Comparison of ENCODE assay signal across 8 mouse cellular contexts in the genomic region with DNA sequence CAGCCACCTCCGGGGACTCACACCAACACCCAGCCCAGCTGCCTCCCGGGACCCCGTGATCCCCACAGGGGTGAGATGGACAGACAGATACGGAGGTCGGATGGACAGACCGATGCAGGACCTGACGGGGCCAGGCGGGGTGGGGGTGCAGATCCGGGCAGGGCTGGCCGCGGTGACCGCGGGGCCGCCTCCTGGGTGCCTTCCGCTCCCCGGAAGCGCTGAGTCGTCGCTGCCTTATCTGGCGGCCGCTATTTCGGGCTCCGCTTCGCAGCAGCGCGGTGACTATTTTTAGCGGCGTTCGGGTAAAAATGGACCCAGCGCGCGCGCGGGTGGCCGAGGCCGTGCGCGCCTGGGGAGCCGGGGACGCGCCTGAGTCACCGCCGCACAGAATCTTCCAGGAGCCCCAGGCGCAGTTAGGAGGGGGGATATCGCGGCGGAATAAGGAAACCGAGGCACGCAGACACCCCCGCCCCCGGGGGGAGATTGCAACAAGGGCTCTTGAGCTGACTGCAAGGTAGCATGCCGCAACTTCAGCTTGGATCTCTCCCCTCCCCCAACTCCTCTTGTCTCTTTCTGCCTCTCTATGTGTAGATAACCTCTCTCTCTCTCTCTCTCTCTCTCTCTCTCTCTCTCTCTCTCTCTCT. TPM values are rescaled to one million over a fixed set of nuclear protein-coding genes. Genes with fewer than 3 reads are reported as not detected.
A peak's percentile ranks its signal among the peaks of the same experiment; 100 is the strongest.
DNase-seq lines count a peak whose midpoint lies in the region; ATAC-seq and TF ChIP-seq lines count a peak whose summit lies in the region.

No protein-coding gene starts in this region.

- peak overlapping the region; percentile 73 for H3K9ac ChIP-seq in lung, embryonic 15.5 days

- peaks cover 13% of the 10 kb centered on the region; the same call in 1 of the 2 replicates for H3K27me3 ChIP-seq in G1E (ENCODE audit: insufficient read depth, low read length)
- H3K27me3 ChIP-seq in hindbrain, embryonic 10.5 days (ENCODE audit: insufficient read depth, poor library complexity, severe bottlenecking): peaks cover 41% of the 10 kb centered on the region
- H3K27me3 ChIP-seq in lung, embryonic 15.5 days: no peaks in the 10 kb centered on the region

- peak overlapping the region; percentile 75 for H3K4me3 ChIP-seq in G1E (ENCODE audit: low read depth, low read length)
- peak overlapping the region; percentile 73 for H3K4me3 ChIP-seq in hindbrain, embryonic 10.5 days
- H3K4me3 ChIP-seq in lung, embryonic 15.5 days: peak overlapping the region; percentile 59
- H3K4me3 ChIP-seq in olfactory bulb, adult 2 months (ENCODE audit: insufficient read depth, low read depth, low read length): peak overlapping the region; percentile 84

- peak; percentile 64 for TF ChIP-seq POLR2A in olfactory bulb, adult 2 months (IDR thresholded peaks at IDR 0.05; ENCODE audit: insufficient read depth, low read depth, low read length)

- no peak for ATAC-seq in G1E (ENCODE audit: extremely low read depth, insufficient number of reproducible peaks, low FRiP score, poor library complexity, severe bottlenecking)
- ATAC-seq in lung, embryonic 15.5 days (ENCODE audit: borderline replicate concordance, extremely low read depth, low FRiP score, low TSS enrichment): peak; percentile 69

- DNase-seq in G1E (ENCODE audit: low spot score): peak; percentile 31
- DNase-seq in cerebellum, adult 8-10 months: peak; percentile 78
- peak; percentile 75 to 91 for DNase-seq in frontal cortex, adult 2 months (ENCODE audit: extremely low spot score in 1 of 2, low spot score in 1 of 2)
- DNase-seq in hindbrain, embryonic 10.5 days (ENCODE audit: low spot score): peak; percentile 52
- peak; percentile 71 to 81 for DNase-seq in layer of hippocampus, postnatal 10 days (ENCODE audit: low spot score in 2 of 2)
- DNase-seq in thymus, postnatal 10 days (ENCODE audit: low spot score in 2 of 2): peak; percentile 19 to 31

- TF ChIP-seq CTCF in G1E (IDR thresholded peaks at IDR 0.05; ENCODE audit: low read depth, low read length): no peak
- no peak for TF ChIP-seq CTCF in olfactory bulb, adult 2 months (IDR thresholded peaks at IDR 0.05; ENCODE audit: insufficient read depth, low read depth, low read length)

- peaks cover 30% of the 10 kb centered on the region for H3K4me1 ChIP-seq in G1E (ENCODE audit: insufficient read depth, low read depth, low read length)
- H3K4me1 ChIP-seq in hindbrain, embryonic 10.5 days (replicated peaks): peaks cover 15% of the 10 kb centered on the region
- peaks cover 5% of the 10 kb centered on the region for H3K4me1 ChIP-seq in lung, embryonic 15.5 days
- peaks cover 19% of the 10 kb centered on the region for H3K4me1 ChIP-seq in olfactory bulb, adult 2 months (ENCODE audit: control insufficient read depth, insufficient read depth, low read length)

- under 1% methylated on average over 52 of the region's 52 CpGs for WGBS in hindbrain, embryonic 10.5 days
- WGBS in lung, embryonic 15.5 days: under 1% methylated on average over 52 of the region's 52 CpGs
- WGBS in olfactory bulb, adult 2 months: under 1% methylated on average over 52 of the region's 52 CpGs

- peak overlapping the region; percentile 87 for H3K4me2 ChIP-seq in lung, embryonic 15.5 days

- H3K27ac ChIP-seq in hindbrain, embryonic 10.5 days: peak overlapping the region; percentile 91
- peak overlapping the region; percentile 70 for H3K27ac ChIP-seq in lung, embryonic 15.5 days
- peak overlapping the region; percentile 98 for H3K27ac ChIP-seq in olfactory bulb, adult 2 months (ENCODE audit: insufficient read depth, low read depth, low read length)

- H3K36me3 ChIP-seq in G1E (replicated peaks): no peaks in the 10 kb centered on the region
- no peaks in the 10 kb centered on the region for H3K36me3 ChIP-seq in hindbrain, embryonic 10.5 days
- H3K36me3 ChIP-seq in lung, embryonic 15.5 days: no peaks in the 10 kb centered on the region

- H3K9me3 ChIP-seq in G1E (replicated peaks): no peaks in the 10 kb centered on the region
- no peaks in the 10 kb centered on the region for H3K9me3 ChIP-seq in hindbrain, embryonic 10.5 days
- no peaks in the 10 kb centered on the region for H3K9me3 ChIP-seq in lung, embryonic 15.5 days

RNA-seq across cellular contexts. Expression of a gene that starts 11.7 kb away (rescaled TPM):
- total RNA-seq in G1E (2014; fragmentation: Nextera tagmentation) (26.9 and 39.9 TPM in 2 replicates), G1E (2017) (29.7 and 50.1 TPM in 2 replicates)
- 97.7 and 105 TPM in 2 replicates for polyA plus RNA-seq in G1E (2012)
- 49.9 and 53.6 TPM in 2 replicates for polyA plus RNA-seq in frontal cortex, adult 2 months (2012; rRNA removed)
- 106 and 128 TPM in 2 replicates for polyA plus RNA-seq in hindbrain, embryonic 10.5 days (2016; fragmentation: Nextera tagmentation; extraction: Ambion mirVana)
- 10 to 100 TPM; 43.1 to 43.9 TPM for total RNA-seq in layer of hippocampus, postnatal 10 days (2021)
- 86.4 and 88.6 TPM in 2 replicates for polyA plus RNA-seq in lung, embryonic 15.5 days (2015; fragmentation: Nextera tagmentation; extraction: Ambion mirVana)
- polyA plus RNA-seq in olfactory bulb, adult 2 months (2012; ENCODE audit: insufficient read depth, insufficient read length, low replicate concordance, missing spikeins): not detected in 2 replicates

RNA-seq across cellular contexts. Expression of a gene that starts 23.0 kb away (rescaled TPM):
- 0.19 TPM in 1 of 2 replicates, not detected in the other for total RNA-seq in G1E (2014; fragmentation: Nextera tagmentation)
- total RNA-seq in G1E (2017): 0.29 and 0.38 TPM in 2 replicates
- 0.50 and 0.61 TPM in 2 replicates for polyA plus RNA-seq in G1E (2012)
- polyA plus RNA-seq in frontal cortex, adult 2 months (2012; rRNA removed): 6.3 and 22.4 TPM in 2 replicates
- polyA plus RNA-seq in hindbrain, embryonic 10.5 days (2016; fragmentation: Nextera tagmentation; extraction: Ambion mirVana): not detected in 2 replicates
- 1 to 10 TPM; 1.4 to 2.0 TPM for total RNA-seq in layer of hippocampus, postnatal 10 days (2021)
- polyA plus RNA-seq in lung, embryonic 15.5 days (2015; fragmentation: Nextera tagmentation; extraction: Ambion mirVana): 0.24 and 0.26 TPM in 2 replicates
- polyA plus RNA-seq in olfactory bulb, adult 2 months (2012; ENCODE audit: insufficient read depth, insufficient read length, low replicate concordance, missing spikeins): not detected in 2 replicates

RNA-seq across cellular contexts. Expression of a gene that starts 26.5 kb away (rescaled TPM):
- total RNA-seq in G1E (2014; fragmentation: Nextera tagmentation): 9.3 and 10.8 TPM in 2 replicates
- 22.3 and 25.6 TPM in 2 replicates for total RNA-seq in G1E (2017)
- polyA plus RNA-seq in G1E (2012): 56.2 and 57.8 TPM in 2 replicates
- polyA plus RNA-seq in frontal cortex, adult 2 months (2012; rRNA removed): 12.7 and 15.2 TPM in 2 replicates
- polyA plus RNA-seq in hindbrain, embryonic 10.5 days (2016; fragmentation: Nextera tagmentation; extraction: Ambion mirVana): 18.7 and 24.4 TPM in 2 replicates
- total RNA-seq in layer of hippocampus, postnatal 10 days (2021): 10 to 100 TPM; 17.6 to 18.1 TPM
- polyA plus RNA-seq in lung, embryonic 15.5 days (2015; fragmentation: Nextera tagmentation; extraction: Ambion mirVana): 20.1 and 21.7 TPM in 2 replicates
- polyA plus RNA-seq in olfactory bulb, adult 2 months (2012; ENCODE audit: insufficient read depth, insufficient read length, low replicate concordance, missing spikeins): not detected in 2 replicates

RNA-seq across cellular contexts. Expression of a gene that starts 26.7 kb away (rescaled TPM):
- total RNA-seq in G1E (2014; fragmentation: Nextera tagmentation) (8.5 and 15.2 TPM in 2 replicates), G1E (2017) (0.93 and 1.1 TPM in 2 replicates)
- 32.9 and 38.0 TPM in 2 replicates for polyA plus RNA-seq in G1E (2012)
- polyA plus RNA-seq in frontal cortex, adult 2 months (2012; rRNA removed): 5.3 and 5.5 TPM in 2 replicates
- 4.7 and 5.6 TPM in 2 replicates for polyA plus RNA-seq in hindbrain, embryonic 10.5 days (2016; fragmentation: Nextera tagmentation; extraction: Ambion mirVana)
- 1 to 10 TPM; 3.4 to 4.5 TPM for total RNA-seq in layer of hippocampus, postnatal 10 days (2021)
- polyA plus RNA-seq in lung, embryonic 15.5 days (2015; fragmentation: Nextera tagmentation; extraction: Ambion mirVana): 6.3 and 6.8 TPM in 2 replicates
- polyA plus RNA-seq in olfactory bulb, adult 2 months (2012; ENCODE audit: insufficient read depth, insufficient read length, low replicate concordance, missing spikeins): not detected in 2 replicates

RNA-seq across cellular contexts. Expression of a gene that starts 49.0 kb away (rescaled TPM):
- total RNA-seq in G1E (2014; fragmentation: Nextera tagmentation) (17.2 and 18.4 TPM in 2 replicates), G1E (2017) (14.8 and 20.2 TPM in 2 replicates)
- 36.0 and 40.6 TPM in 2 replicates for polyA plus RNA-seq in G1E (2012)
- 41.5 and 47.0 TPM in 2 replicates for polyA plus RNA-seq in frontal cortex, adult 2 months (2012; rRNA removed)
- polyA plus RNA-seq in hindbrain, embryonic 10.5 days (2016; fragmentation: Nextera tagmentation; extraction: Ambion mirVana): 29.0 and 33.9 TPM in 2 replicates
- total RNA-seq in layer of hippocampus, postnatal 10 days (2021): 10 to 100 TPM; 33.8 to 33.9 TPM
- 14.4 and 15.7 TPM in 2 replicates for polyA plus RNA-seq in lung, embryonic 15.5 days (2015; fragmentation: Nextera tagmentation; extraction: Ambion mirVana)
- not detected in 2 replicates for polyA plus RNA-seq in olfactory bulb, adult 2 months (2012; ENCODE audit: insufficient read depth, insufficient read length, low replicate concordance, missing spikeins)

Comparison
In these comparisons a context has a peak if more than half of its experiments do, and no peak if none do; other contexts are left out.
1. DNase-seq: peak in every context shown above with its lines; median percentile 83 in frontal cortex, adult 2 months; 78 in cerebellum, adult 8-10 months; 76 in layer of hippocampus, postnatal 10 days; 52 in hindbrain, embryonic 10.5 days; 31 in G1E; 25 in thymus, postnatal 10 days.
2. RNA of a gene that starts 11.7 kb away (polyA plus RNA-seq): 106 to 128 TPM in hindbrain, embryonic 10.5 days, 97.7 to 105 TPM in G1E, 86.4 to 88.6 TPM in lung, embryonic 15.5 days and 49.9 to 53.6 TPM in frontal cortex, adult 2 months; not detected in olfactory bulb, adult 2 months; every median in the first group is over 10 times any median in the second.
3. RNA of a gene that starts 26.5 kb away (polyA plus RNA-seq): 56.2 to 57.8 TPM in G1E, 20.1 to 21.7 TPM in lung, embryonic 15.5 days, 18.7 to 24.4 TPM in hindbrain, embryonic 10.5 days and 12.7 to 15.2 TPM in frontal cortex, adult 2 months; not detected in olfactory bulb, adult 2 months; every median in the first group is over 10 times any median in the second.
4. Peak in every context shown above with its lines, with median percentiles within 50 percentile points of each other: H3K4me3 ChIP-seq and H3K27ac ChIP-seq.